Mouse (Mus musculus): ENCODE data around the gene Tmem63c. TPM values are rescaled to one million over a fixed set of nuclear protein-coding genes. Genes with fewer than 3 reads are reported as not detected.

The Tmem63c gene
- polyA plus RNA-seq, 1 experiment: not detected

- no peaks in the 10 kb centered on the region; the same call in 1 of the 2 replicates for H3K4me1 ChIP-seq (ENCODE audit: control insufficient read depth, insufficient read depth, low read length)
- no peak for TF ChIP-seq POLR2A (IDR thresholded peaks at IDR 0.05; ENCODE audit: insufficient read depth, low read depth, low read length)
- TF ChIP-seq CTCF (IDR thresholded peaks at IDR 0.05; ENCODE audit: insufficient read depth, low read depth, low read length): no peak
These were observed 117.6 kb downstream of the Tmem63c start for GRCm38 (mm10) chr12:87138768-87139167.

More at GRCm38 (mm10) chr12:87138768-87139167, 117.6 kb downstream of the Tmem63c start:
- WGBS: 43% methylated on average over 2 of the region's 2 CpGs
- no peak overlapping the region for H3K4me3 ChIP-seq (ENCODE audit: insufficient read depth, low read depth, low read length)
- H3K27ac ChIP-seq (ENCODE audit: insufficient read depth, low read depth, low read length): no peak overlapping the region

Other genes with a start within 250 kb of the Tmem63c start
- not detected in 2 replicates for gene Irf2bpl, start 136.5 kb upstream of the Tmem63c start, polyA plus RNA-seq (2012; ENCODE audit: insufficient read depth, insufficient read length, low replicate concordance, missing spikeins)
- gene Cipc, start 74.3 kb upstream of the Tmem63c start, polyA plus RNA-seq (2012; ENCODE audit: insufficient read depth, insufficient read length, low replicate concordance, missing spikeins): 112 TPM in 1 of 2 replicates, not detected in the other
- not detected in 2 replicates for gene Zdhhc22, start 30.9 kb upstream of the Tmem63c start, polyA plus RNA-seq (2012; ENCODE audit: insufficient read depth, insufficient read length, low replicate concordance, missing spikeins)
- not detected in 2 replicates for gene Ngb, start 81.2 kb downstream of the Tmem63c start, polyA plus RNA-seq (2012; ENCODE audit: insufficient read depth, insufficient read length, low replicate concordance, missing spikeins)
- gene Gstz1, start 125.8 kb downstream of the Tmem63c start, polyA plus RNA-seq (2012; ENCODE audit: insufficient read depth, insufficient read length, low replicate concordance, missing spikeins): not detected in 2 replicates
- not detected in 2 replicates for gene Pomt2, start 126.6 kb downstream of the Tmem63c start, polyA plus RNA-seq (2012; ENCODE audit: insufficient read depth, insufficient read length, low replicate concordance, missing spikeins)
- not detected in 2 replicates for gene Samd15, start 178.4 kb downstream of the Tmem63c start, polyA plus RNA-seq (2012; ENCODE audit: insufficient read depth, insufficient read length, low replicate concordance, missing spikeins)
- gene Tmed8, start 179.1 kb downstream of the Tmem63c start, polyA plus RNA-seq (2012; ENCODE audit: insufficient read depth, insufficient read length, low replicate concordance, missing spikeins): not detected in 2 replicates
- gene Noxred1, start 217.4 kb downstream of the Tmem63c start, polyA plus RNA-seq (2012; ENCODE audit: insufficient read depth, insufficient read length, low replicate concordance, missing spikeins): not detected in 2 replicates
- gene Vipas39, start 244.9 kb downstream of the Tmem63c start, polyA plus RNA-seq (2012; ENCODE audit: insufficient read depth, insufficient read length, low replicate concordance, missing spikeins): not detected in 2 replicates
- not detected in 2 replicates for gene Ahsa1, start 245.1 kb downstream of the Tmem63c start, polyA plus RNA-seq (2012; ENCODE audit: insufficient read depth, insufficient read length, low replicate concordance, missing spikeins)

All from olfactory bulb, adult 2 months (tissue).